Mouse (Mus musculus) forebrain, embryonic 14.5 days (tissue): Measurements from ENCODE around the gene Bcl2a1a. TPM values are rescaled to one million over a fixed set of nuclear protein-coding genes. Genes with fewer than 3 reads are reported as not detected.
"Not testable (repeated sequence)": the region's sequence is repeated elsewhere in the genome, so short reads cannot be mapped to it uniquely, and the experiment has no call there.

ENCODE experiments used
- ATAC-seq: fragments of 200-750 bp; cut with Nextera tagmentation; 2 replicates; pipeline ENCODE4 v1.8.0; 2017; ENCODE audit warnings: mild to moderate bottlenecking, moderate library complexity
- DNase-seq: peaks from one replicate; pipeline ENCODE4 v3.0.0-alpha.2; 2015; ENCODE audit warnings: low spot score
- H3K27ac ChIP-seq: fragments of 300-500 bp; sonication (generic); 2 replicates; pipeline ENCODE4 v1.5.1; 2014; ENCODE audit warnings: low read depth, mild to moderate bottlenecking, control low read depth, low read length, moderate library complexity
- H3K27me3 ChIP-seq: fragments of 300-500 bp; sonication (generic); replicated peaks from 2 replicates; pipeline ENCODE4 v1.6.1; 2014; ENCODE audit warnings: low read length, control low read depth, mixed read lengths; ENCODE audit not compliant: control insufficient read depth, insufficient read depth
- H3K36me3 ChIP-seq: fragments of 300-500 bp; sonication (generic); 2 replicates; pipeline ENCODE4 v1.6.1; 2014; ENCODE audit warnings: low read length, control low read depth; ENCODE audit not compliant: control insufficient read depth, insufficient read depth
- H3K4me1 ChIP-seq: fragments of 300-500 bp; sonication (generic); 2 replicates; pipeline ENCODE4 v1.6.1; 2014; ENCODE audit warnings: antibody characterized with exemption, low read length, control low read depth; ENCODE audit not compliant: control insufficient read depth, insufficient read depth
- H3K4me2 ChIP-seq: fragments of 300-500 bp; sonication (generic); 2 replicates; pipeline ENCODE4 v1.6.1; 2014; ENCODE audit warnings: mild to moderate bottlenecking, control low read depth, low read length
- H3K4me3 ChIP-seq: fragments of 300-500 bp; sonication (generic); 2 replicates; pipeline ENCODE4 v1.5.1; 2014; ENCODE audit warnings: low read depth, low read length, control low read depth
- H3K9ac ChIP-seq: fragments of 300-500 bp; sonication (generic); 2 replicates; pipeline ENCODE4 v1.6.1; 2014; ENCODE audit warnings: mild to moderate bottlenecking, low read length, control low read depth, moderate library complexity
- H3K9me3 ChIP-seq: fragments of 300-500 bp; sonication (generic); replicated peaks from 2 replicates; pipeline ENCODE4 v1.6.1; 2016; ENCODE audit warnings: low read length, control low read depth, mixed read lengths; ENCODE audit not compliant: control insufficient read depth
- WGBS: fragments of 180-500 bp; shearing (Covaris S2); extraction: QIAGEN DNeasy Blood & Tissue Kit; methylation state at CpG from one replicate; pipeline ENCODE4 v1.1.7; 2014; 5-methylcytosine and 5-hydroxymethylcytosine counted together
- polyA plus RNA-seq: library from polyadenylated mRNA; unstranded; fragments of >200 nt; fragmentation: Nextera tagmentation; extraction: Ambion mirVana; gene quantifications from 2 replicates; pipeline ENCODE4 v1.2.1, GENCODE M21; 2014

The Bcl2a1a gene
- polyA plus RNA-seq, 1 experiment from 2014 or later, result not detected

- H3K27me3 ChIP-seq, ATAC-seq, H3K4me3 ChIP-seq, H3K9me3 ChIP-seq, H3K36me3 ChIP-seq, H3K4me1 ChIP-seq, H3K4me2 ChIP-seq, DNase-seq, H3K9ac ChIP-seq, H3K27ac ChIP-seq: not testable (repeated sequence)
- WGBS, result no CpG with 5 or more reads among the region's 6 CpGs
These were observed 9.8 kb downstream of the Bcl2a1a start for GRCm38 (mm10) chr9:88966462-88966861.

GRCm38 (mm10) chr9:88969502-88969901, 12.8 kb downstream of the Bcl2a1a start:
- H3K4me3 ChIP-seq, H3K36me3 ChIP-seq, H3K4me1 ChIP-seq, H3K9me3 ChIP-seq, H3K9ac ChIP-seq, H3K27ac ChIP-seq, DNase-seq, ATAC-seq, H3K4me2 ChIP-seq, H3K27me3 ChIP-seq: not testable (repeated sequence)
- WGBS, result 83% methylated on average over 1 of the region's 2 CpGs

GRCm38 (mm10) chr9:88976875-88977274, 20.2 kb downstream of the Bcl2a1a start:
- not testable (repeated sequence) for ATAC-seq, H3K36me3 ChIP-seq, H3K27me3 ChIP-seq, H3K27ac ChIP-seq, H3K4me1 ChIP-seq, DNase-seq, H3K9ac ChIP-seq, H3K4me2 ChIP-seq, H3K9me3 ChIP-seq, H3K4me3 ChIP-seq
- WGBS, result 83% methylated on average over 4 of the region's 4 CpGs

GRCm38 (mm10) chr9:88979781-88980180, 23.1 kb downstream of the Bcl2a1a start:
- not testable (repeated sequence) for ATAC-seq, H3K4me3 ChIP-seq, H3K4me1 ChIP-seq, H3K9ac ChIP-seq, H3K27ac ChIP-seq, H3K4me2 ChIP-seq, H3K36me3 ChIP-seq, DNase-seq, H3K9me3 ChIP-seq, H3K27me3 ChIP-seq
- 84% methylated on average over 2 of the region's 2 CpGs for WGBS

- H3K4me2 ChIP-seq, H3K4me3 ChIP-seq, H3K4me1 ChIP-seq, H3K27me3 ChIP-seq, ATAC-seq, H3K9me3 ChIP-seq, H3K36me3 ChIP-seq, H3K27ac ChIP-seq, H3K9ac ChIP-seq: not testable (repeated sequence)
- DNase-seq, result peak; percentile 31
These were observed 44.8 kb downstream of the Bcl2a1a start for GRCm38 (mm10) chr9:89001541-89001940.

Other genes starting within 250 kb of the Bcl2a1a start
- 32.0 and 35.2 TPM in 2 replicates for gene Mthfsl, start 236.6 kb upstream of the Bcl2a1a start, polyA plus RNA-seq
- gene Bcl2a1d, start 225.0 kb upstream of the Bcl2a1a start, polyA plus RNA-seq, result not detected in 2 replicates
- gene Trim43c, start 117.7 kb upstream of the Bcl2a1a start, polyA plus RNA-seq, result not detected in 2 replicates
- gene Trim43b, start 135.9 kb downstream of the Bcl2a1a start, polyA plus RNA-seq, result not detected in 2 replicates
- gene Bcl2a1b, start 242.3 kb downstream of the Bcl2a1a start, polyA plus RNA-seq, result 1.3 and 1.4 TPM in 2 replicates
- gene Gm29094, start 242.5 kb downstream of the Bcl2a1a start, polyA plus RNA-seq, result 0.38 TPM in 1 of 2 replicates, not detected in the other